Mouse (Mus musculus): ENCODE data around the gene Hpcal4.

DNA sequence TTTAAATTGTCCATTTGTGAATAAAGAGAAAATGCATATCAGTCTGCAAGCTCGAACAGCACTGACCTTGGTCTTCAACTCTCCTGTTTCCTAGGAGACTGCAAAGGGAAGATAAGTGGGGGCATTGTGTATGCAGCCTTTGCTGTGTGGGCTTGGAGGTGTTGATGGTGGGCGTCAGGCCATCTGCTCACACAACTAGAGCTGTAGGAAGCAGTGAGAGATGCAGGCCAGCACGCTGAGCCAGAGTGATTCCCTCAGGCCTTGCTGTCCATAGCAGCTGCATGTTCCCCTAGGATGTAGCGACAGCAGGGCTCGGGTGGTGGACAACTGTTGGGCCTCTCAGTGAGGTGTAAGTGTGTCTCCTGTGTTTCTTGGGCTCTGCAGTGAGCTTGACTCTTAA is 30.1 kb upstream of the Hpcal4 start:
- no peak for TF ChIP-seq CTCF (conservative IDR thresholded peaks at IDR 0.05; ENCODE audit: low read length)
- TF ChIP-seq POU5F1 (IDR thresholded peaks at IDR 0.05; ENCODE audit: borderline replicate concordance, low read length) = no peak

All from E14TG2a.4 (cell line).